Mouse (Mus musculus): ENCODE results near the gene Olfr169.

DNA sequence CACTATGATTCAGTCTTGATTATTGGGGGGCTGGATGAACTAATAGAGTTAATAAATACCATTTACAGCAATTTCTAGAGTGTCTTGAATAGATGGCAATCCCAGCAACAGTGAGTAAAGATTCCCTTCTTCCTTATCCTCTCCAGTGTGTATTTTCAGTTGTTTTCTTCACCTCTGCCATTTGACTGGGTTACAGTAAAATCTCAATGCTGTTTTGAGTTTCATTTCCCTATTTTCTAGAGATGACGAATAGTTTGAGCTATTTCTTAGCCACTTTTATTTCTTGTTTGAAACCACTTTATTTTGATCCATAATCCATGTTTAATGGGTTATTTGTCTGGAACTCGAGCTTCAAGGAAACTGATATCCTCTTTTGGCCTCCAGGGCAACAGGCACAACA lies 31.6 kb upstream of the Olfr169 start:
- TF ChIP-seq POLR2A (IDR thresholded peaks at IDR 0.05; ENCODE audit: low read depth, low read length) (no peak), CTCF (IDR thresholded peaks at IDR 0.05; ENCODE audit: borderline replicate concordance, insufficient read depth, low read length) (no peak)

All from embryonic fibroblast, embryonic 13.5 days (primary cell).